Mouse (Mus musculus): ENCODE data around the gene Foxp1. TPM values are rescaled to one million over a fixed set of nuclear protein-coding genes. Genes with fewer than 3 reads are reported as not detected.

The Foxp1 gene
- polyA plus RNA-seq, 1 experiment: 73.4 TPM

DNA sequence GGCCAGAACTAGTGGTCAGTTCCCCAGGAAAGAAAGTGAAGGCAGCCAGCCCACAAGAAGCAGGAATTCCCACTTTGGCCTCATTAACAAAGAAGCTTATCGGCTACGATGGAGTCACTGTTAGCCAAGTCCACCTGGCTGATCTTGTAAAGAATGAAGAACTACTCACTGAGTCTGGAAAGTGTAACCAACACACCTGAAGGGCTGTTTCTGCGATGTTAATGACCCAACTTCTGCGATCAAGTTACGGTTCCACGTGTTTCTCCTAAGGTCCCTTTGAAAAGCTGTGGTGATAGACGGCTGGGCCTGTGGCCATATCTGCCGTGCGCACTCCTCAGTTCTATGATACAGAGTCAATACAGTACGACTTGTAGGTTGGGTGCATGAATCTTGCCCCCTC is 33.1 kb downstream of the Foxp1 start:
- Histone ChIP-seq H3K4me3 (ENCODE audit: insufficient read depth, low read length) (peak overlapping the region; percentile 4; the same call in 1 of the 2 replicates), H3K27ac (ENCODE audit: insufficient read depth, low read depth, low read length) (peak overlapping the region; percentile 66), H3K4me1 (ENCODE audit: control insufficient read depth, insufficient read depth, low read length) (peaks cover 38% of the 10 kb centered on the region)
- TF ChIP-seq CTCF (IDR thresholded peaks at IDR 0.05; ENCODE audit: low read depth, low read length): no peak
- no peak for TF ChIP-seq POLR2A (IDR thresholded peaks at IDR 0.05; ENCODE audit: borderline replicate concordance, low read depth, low read length)

DNA sequence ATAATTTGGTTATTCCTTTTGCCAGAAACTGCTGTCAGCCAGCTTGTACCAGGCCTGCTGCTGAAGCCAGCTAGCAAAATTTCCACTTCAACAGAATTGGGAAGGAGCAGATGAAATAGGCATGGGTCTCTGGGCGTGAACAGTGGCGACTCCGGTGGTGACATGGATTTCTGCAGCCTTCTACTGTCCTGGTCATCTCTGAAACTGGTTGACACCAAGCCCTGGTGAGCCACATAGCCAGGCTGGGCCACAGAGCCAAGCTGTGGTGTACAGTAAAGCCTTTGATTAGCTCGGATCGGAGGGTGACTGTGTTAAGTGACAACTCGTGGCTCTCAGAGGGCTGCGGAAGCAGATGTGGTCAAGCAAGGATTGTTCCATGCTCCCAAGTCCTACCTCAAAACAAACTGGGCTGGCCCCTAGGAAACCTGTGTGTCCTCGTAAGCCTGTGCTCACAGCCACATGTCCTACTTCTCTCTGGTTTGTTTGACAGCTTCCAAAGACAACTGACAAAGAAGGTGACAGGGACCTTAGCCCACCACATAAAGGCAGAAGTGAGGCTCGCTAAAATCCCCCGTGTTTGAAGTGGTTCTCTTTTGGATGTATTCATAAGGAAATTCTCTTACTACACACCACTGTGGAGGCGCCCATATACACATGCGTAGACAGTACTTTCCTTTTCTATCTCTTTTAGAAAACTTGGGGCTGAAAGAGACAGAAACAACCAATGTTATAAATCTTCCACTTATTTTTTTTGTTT is 36.5 kb downstream of the Foxp1 start:
- Histone ChIP-seq H3K4me3 (ENCODE audit: insufficient read depth, low read length) (no peak overlapping the region), H3K27ac (ENCODE audit: insufficient read depth, low read depth, low read length) (peak overlapping the region; percentile 84), H3K4me1 (ENCODE audit: control insufficient read depth, insufficient read depth, low read length) (peaks cover 41% of the 10 kb centered on the region)
- TF ChIP-seq CTCF (IDR thresholded peaks at IDR 0.05; ENCODE audit: low read depth, low read length) (peak; percentile 7; the same call in 1 of the 2 replicates), POLR2A (IDR thresholded peaks at IDR 0.05; ENCODE audit: borderline replicate concordance, low read depth, low read length) (no peak)

DNA sequence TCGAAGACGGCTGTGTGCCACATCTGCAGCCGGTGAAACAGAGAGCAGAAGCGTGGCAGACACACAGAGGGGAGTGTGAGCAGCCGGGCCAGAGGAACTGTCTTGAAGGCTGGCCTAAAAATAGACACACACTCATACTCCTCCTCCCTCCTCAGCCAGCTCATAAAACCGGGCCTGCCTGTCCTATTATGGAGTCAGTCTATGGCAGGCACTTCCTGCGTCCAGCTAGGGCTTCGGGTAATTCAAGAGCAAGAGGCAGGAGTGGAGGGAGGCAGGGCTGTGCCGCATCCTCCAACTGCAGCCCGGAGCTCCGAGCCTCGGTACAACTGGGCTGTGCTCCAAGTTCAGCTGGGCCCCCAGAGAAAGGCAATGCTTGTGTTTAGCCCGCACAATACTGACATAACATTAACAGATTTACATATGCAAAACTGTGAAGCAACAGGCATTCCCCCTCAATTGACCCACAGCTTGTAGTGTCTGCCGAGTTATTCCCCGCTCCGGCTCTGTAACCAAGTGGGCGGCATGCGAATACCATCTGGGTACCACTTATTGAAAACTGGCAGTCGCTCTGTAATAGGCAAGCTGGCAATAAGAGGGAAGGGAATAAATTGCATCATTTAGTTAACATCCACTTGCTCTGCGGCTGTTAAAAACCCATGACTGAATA is 37.2 kb downstream of the Foxp1 start:
- Histone ChIP-seq H3K27ac (ENCODE audit: insufficient read depth, low read depth, low read length) (peak overlapping the region; percentile 84), H3K4me1 (ENCODE audit: control insufficient read depth, insufficient read depth, low read length) (peaks cover 35% of the 10 kb centered on the region), H3K4me3 (ENCODE audit: insufficient read depth, low read length) (peak overlapping the region; percentile 49)
- TF ChIP-seq CTCF (IDR thresholded peaks at IDR 0.05; ENCODE audit: low read depth, low read length) (no peak), POLR2A (IDR thresholded peaks at IDR 0.05; ENCODE audit: borderline replicate concordance, low read depth, low read length) (no peak)

DNA sequence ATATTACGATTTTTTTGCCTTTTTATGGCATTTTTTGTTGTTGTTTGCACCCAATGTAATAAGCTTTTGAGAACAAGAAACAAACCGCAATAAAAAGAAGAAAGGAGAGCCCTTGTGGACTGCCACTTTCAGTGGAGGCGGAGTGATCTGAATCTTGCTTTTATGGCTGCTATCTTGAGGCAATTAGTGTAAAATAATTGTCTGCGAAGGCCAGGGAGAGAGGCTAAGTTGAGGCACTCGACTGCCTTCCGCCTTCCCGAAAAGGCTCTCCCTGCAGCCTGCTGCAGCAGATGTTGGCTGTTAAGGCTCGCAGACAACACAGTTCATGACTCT is 37.7 kb downstream of the Foxp1 start:
- Histone ChIP-seq H3K4me3 (ENCODE audit: insufficient read depth, low read length) (peak overlapping the region; percentile 49), H3K4me1 (ENCODE audit: control insufficient read depth, insufficient read depth, low read length) (peaks cover 33% of the 10 kb centered on the region), H3K27ac (ENCODE audit: insufficient read depth, low read depth, low read length) (peak overlapping the region; percentile 84)
- TF ChIP-seq CTCF (IDR thresholded peaks at IDR 0.05; ENCODE audit: low read depth, low read length) (no peak), POLR2A (IDR thresholded peaks at IDR 0.05; ENCODE audit: borderline replicate concordance, low read depth, low read length) (no peak)

DNA sequence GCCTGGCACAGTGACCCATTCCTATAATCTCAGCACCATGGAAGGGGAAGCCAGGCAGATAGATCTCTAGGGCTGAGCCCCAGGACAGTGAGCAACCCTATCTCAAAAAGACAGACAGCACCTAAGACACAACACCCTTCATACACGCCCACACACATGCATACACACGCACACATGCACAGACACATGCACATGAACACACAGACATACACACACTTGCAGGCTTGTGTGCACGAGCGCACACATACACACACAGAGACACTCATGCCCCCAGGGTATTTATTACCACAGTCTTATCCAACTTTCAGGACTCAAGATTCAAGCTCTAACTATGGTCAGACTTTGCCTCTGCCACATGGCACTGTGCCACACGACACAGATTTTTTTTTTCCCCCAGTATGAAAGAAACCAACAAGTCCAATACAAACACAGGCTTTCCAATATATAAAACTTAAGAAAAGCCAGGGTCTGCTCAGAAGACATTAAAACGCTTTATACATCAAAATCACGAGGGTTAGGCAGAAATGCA is 38.3 kb downstream of the Foxp1 start:
- Histone ChIP-seq H3K4me1 (ENCODE audit: control insufficient read depth, insufficient read depth, low read length) (peaks cover 27% of the 10 kb centered on the region), H3K27ac (ENCODE audit: insufficient read depth, low read depth, low read length) (no peak overlapping the region), H3K4me3 (ENCODE audit: insufficient read depth, low read length) (no peak overlapping the region)
- TF ChIP-seq CTCF (IDR thresholded peaks at IDR 0.05; ENCODE audit: low read depth, low read length) (no peak), POLR2A (IDR thresholded peaks at IDR 0.05; ENCODE audit: borderline replicate concordance, low read depth, low read length) (no peak)

DNA sequence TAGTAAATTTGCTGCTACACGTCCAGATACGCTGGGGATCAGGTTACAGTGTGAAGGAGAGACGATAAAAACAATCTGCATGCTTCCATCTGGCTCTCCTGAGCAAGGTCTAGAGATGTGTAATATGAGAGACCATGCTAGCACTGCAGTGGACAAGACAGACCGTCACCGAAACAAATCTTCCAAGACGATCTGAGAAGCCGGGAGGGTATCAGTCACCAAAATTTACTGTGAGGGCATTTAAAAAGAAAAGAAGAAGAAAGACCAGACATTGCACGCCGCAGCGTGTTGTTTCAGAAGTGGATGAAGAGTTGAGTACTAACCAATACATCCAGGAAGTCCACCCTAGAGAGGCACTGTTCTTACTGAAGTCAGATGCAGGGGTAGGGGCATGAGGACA is 39.0 kb downstream of the Foxp1 start:
- TF ChIP-seq CTCF (IDR thresholded peaks at IDR 0.05; ENCODE audit: low read depth, low read length) (no peak), POLR2A (IDR thresholded peaks at IDR 0.05; ENCODE audit: borderline replicate concordance, low read depth, low read length) (no peak)
- no peak overlapping the region for H3K4me3 ChIP-seq (ENCODE audit: insufficient read depth, low read length)
- H3K27ac ChIP-seq (ENCODE audit: insufficient read depth, low read depth, low read length): no peak overlapping the region
- H3K4me1 ChIP-seq (ENCODE audit: control insufficient read depth, insufficient read depth, low read length): peaks cover 23% of the 10 kb centered on the region

DNA sequence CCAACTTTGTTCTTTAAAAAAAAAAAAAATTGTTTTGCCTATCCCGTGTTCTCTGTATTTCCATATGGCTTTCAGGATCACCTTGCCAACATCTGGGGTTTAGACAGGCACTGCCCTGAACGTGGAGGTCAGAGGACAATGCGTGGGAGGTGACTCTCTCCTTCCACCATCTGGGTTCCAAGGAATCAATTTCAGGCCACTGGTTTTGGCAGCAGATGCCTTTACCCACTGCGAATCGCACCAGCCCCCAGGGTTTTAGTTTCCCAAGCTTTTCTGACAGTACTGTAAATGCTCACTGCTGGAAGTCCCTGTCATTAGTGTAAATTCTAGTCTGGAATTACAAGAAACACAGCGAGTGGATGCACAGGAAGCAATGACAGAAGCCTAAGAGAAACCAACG is 41.0 kb downstream of the Foxp1 start:
- H3K4me1 ChIP-seq (ENCODE audit: control insufficient read depth, insufficient read depth, low read length): peaks cover 22% of the 10 kb centered on the region
- H3K4me3 ChIP-seq (ENCODE audit: insufficient read depth, low read length): no peak overlapping the region
- TF ChIP-seq POLR2A (IDR thresholded peaks at IDR 0.05; ENCODE audit: borderline replicate concordance, low read depth, low read length) (no peak), CTCF (IDR thresholded peaks at IDR 0.05; ENCODE audit: low read depth, low read length) (no peak)
- H3K27ac ChIP-seq (ENCODE audit: insufficient read depth, low read depth, low read length): no peak overlapping the region

DNA sequence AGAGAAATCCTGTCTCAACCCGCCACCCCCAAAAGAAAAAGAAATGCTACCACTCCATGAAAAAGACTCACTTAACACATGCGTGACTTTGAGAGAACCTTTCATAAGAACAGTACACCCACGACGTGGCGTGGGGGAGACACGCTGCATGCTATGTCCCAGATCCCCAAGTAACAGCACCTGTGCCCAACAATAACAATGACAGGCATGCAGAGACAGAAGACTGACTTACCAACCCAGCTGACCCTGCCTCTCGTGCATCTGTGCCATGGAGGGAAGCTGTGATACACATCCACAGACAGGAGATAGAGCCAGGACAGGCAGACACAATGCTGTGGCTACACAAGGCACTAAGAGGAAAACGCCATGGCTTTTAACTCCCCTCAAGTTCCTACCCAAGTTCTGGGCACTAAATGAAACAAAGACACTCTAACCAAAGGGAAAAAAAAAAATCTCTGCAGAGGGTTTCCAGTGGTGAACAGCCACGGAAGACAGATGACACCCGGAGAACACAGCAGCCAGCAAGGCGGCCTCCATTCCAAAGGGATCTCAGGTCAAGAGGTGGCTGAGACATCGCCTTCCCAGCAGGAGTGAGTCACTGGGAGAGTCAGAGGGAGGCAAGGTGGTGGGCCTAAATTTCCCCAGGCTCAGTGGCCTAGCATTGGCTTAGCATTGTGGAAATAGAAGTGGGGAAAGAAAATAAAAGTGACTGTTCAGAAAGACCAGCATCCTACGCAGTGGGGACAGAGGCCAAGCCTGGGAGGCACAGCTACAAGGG is 43.5 kb downstream of the Foxp1 start:
- no peak overlapping the region for H3K4me3 ChIP-seq (ENCODE audit: insufficient read depth, low read length)
- H3K27ac ChIP-seq (ENCODE audit: insufficient read depth, low read depth, low read length): no peak overlapping the region
- TF ChIP-seq CTCF (IDR thresholded peaks at IDR 0.05; ENCODE audit: low read depth, low read length) (no peak), POLR2A (IDR thresholded peaks at IDR 0.05; ENCODE audit: borderline replicate concordance, low read depth, low read length) (no peak)
- peaks cover 7% of the 10 kb centered on the region for H3K4me1 ChIP-seq (ENCODE audit: control insufficient read depth, insufficient read depth, low read length)

DNA sequence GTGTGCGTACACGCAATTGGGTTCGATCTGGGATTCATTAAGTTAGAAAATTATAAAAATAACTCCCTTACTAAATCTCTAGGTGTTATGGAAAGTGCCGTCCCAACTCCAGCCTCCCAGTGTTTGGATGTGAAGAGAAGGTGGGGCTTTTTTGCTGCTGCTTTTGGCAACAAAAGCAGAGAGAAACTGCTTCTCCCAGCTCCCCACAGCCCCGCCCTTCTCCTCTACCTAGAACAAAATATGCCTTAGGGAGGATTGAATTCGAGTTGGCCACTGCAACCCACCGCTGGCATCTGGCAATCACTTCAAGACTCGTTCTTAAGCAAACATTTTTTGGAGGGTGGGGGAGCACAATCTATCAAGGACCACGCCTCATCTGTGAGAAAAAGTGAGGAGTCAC is 47.5 kb downstream of the Foxp1 start:
- H3K4me1 ChIP-seq (ENCODE audit: control insufficient read depth, insufficient read depth, low read length): peaks cover 12% of the 10 kb centered on the region
- H3K27ac ChIP-seq (ENCODE audit: insufficient read depth, low read depth, low read length): no peak overlapping the region
- TF ChIP-seq CTCF (IDR thresholded peaks at IDR 0.05; ENCODE audit: low read depth, low read length) (no peak), POLR2A (IDR thresholded peaks at IDR 0.05; ENCODE audit: borderline replicate concordance, low read depth, low read length) (no peak)
- no peak overlapping the region for H3K4me3 ChIP-seq (ENCODE audit: insufficient read depth, low read length)
